Mouse (Mus musculus) small intestine, adult 2 months (tissue): ENCODE data around the gene Gm20696.

Source experiments
- CTCF ChIP-seq: fragments of 200-500 bp; IDR thresholded peaks from 2 replicates; pipeline ENCODE4 v1.5.1; 2012; ENCODE audit warnings: low read depth, mild to moderate bottlenecking, control low read depth, inconsistent platforms, low read length, moderate library complexity, mixed read lengths; ENCODE audit not compliant: insufficient replicate concordance, insufficient read length; ENCODE audit errors: extremely low read depth
- POLR2A ChIP-seq: fragments of 200-500 bp; IDR thresholded peaks from 2 replicates; pipeline ENCODE4 v1.6.1; 2012; ENCODE audit warnings: low read depth, mild to moderate bottlenecking, control low read depth, inconsistent platforms, low read length, moderate library complexity

- TF ChIP-seq POLR2A (no peak), CTCF (no peak)
Observed at GRCm38 (mm10) chr6:99310529-99310928, 356.1 kb downstream of the Gm20696 start.
